Mouse (Mus musculus) left cerebral cortex, postnatal 10 days (tissue): ENCODE measurements around the gene Rmnd5b. TPM values are rescaled to one million over a fixed set of nuclear protein-coding genes. Genes with fewer than 3 reads are reported as not detected.
"Not testable (repeated sequence)": the region's sequence is repeated elsewhere in the genome, so short reads cannot be mapped to it uniquely, and the experiment has no call there.

Experiments used
- DNase-seq, 2 experiments: peaks; one replicate each; pipeline ENCODE4 v3.0.0; 2021 to 2022; ENCODE audit warnings: low spot score in 2 of 2, mixed read lengths in 1 of 2; ENCODE audit errors: extremely low spot score in 1 of 2
- intact Hi-C: fragments of 180-260 bp; cut with DNase I; formaldehyde crosslinking; loops from one replicate; pipeline ENCODE4 v1.15.1; 2025
- total RNA-seq, 2 experiments: library from RNA; stranded (reverse); gene quantifications; 2 replicates each; pipeline ENCODE4 v1.2.3; 2021

Rmnd5b gene
- total RNA-seq, 2 experiments from 2014 or later = 46.6 to 49.8 TPM

GRCm38 (mm10) chr11:51632130-51632753 lies 3.5 kb downstream of the Rmnd5b start:
- DNase-seq = no peak
- intact Hi-C loops = no loop called here

GRCm38 (mm10) chr11:51629651-51630314 lies 5.9 kb downstream of the Rmnd5b start:
- intact Hi-C loops = no loop called here
- no peak for DNase-seq

GRCm38 (mm10) chr11:51627907-51628306 lies 7.8 kb downstream of the Rmnd5b start:
- intact Hi-C loops = no loop called here
- no peak for DNase-seq

- DNase-seq = no peak
- intact Hi-C loops = no loop called here
Measured at GRCm38 (mm10) chr11:51627425-51627824, 8.3 kb downstream of the Rmnd5b start.

- intact Hi-C loops = no loop called here
- DNase-seq = peak in 1 of 2 experiments; percentile 11
Measured at GRCm38 (mm10) chr11:51625187-51625820, 10.4 kb downstream of the Rmnd5b start.

GRCm38 (mm10) chr11:51622971-51623491 lies 12.7 kb downstream of the Rmnd5b start:
- DNase-seq = peak; percentile 60 to 67
- intact Hi-C loops = no loop called here

- no peak for DNase-seq
- intact Hi-C loops = no loop called here
Measured at GRCm38 (mm10) chr11:51621776-51622175, 13.9 kb downstream of the Rmnd5b start.

- intact Hi-C loops = no loop called here
- DNase-seq = no peak
Measured at GRCm38 (mm10) chr11:51620084-51620483, 15.6 kb downstream of the Rmnd5b start.

GRCm38 (mm10) chr11:51619409-51620060 lies 16.2 kb downstream of the Rmnd5b start, which contains the start of gene Nhp2:
Nhp2 (plus strand) TSS chr11:51619735.
- intact Hi-C loops = loop anchor here (2.0 kb wide), 1 partner anchor 61 kb away; no protein-coding TSS in a partner anchor
- peak; percentile 94 to 97 for DNase-seq

- intact Hi-C loops = loop anchor here (2.0 kb wide), 1 partner anchor 62 kb away; no protein-coding TSS in a partner anchor
- no peak for DNase-seq
Measured at GRCm38 (mm10) chr11:51618894-51619408, 16.7 kb downstream of the Rmnd5b start.

- DNase-seq = peak; percentile 64 to 77
- intact Hi-C loops = loop anchor here (2.0 kb wide), 1 partner anchor 63 kb away; no protein-coding TSS in a partner anchor
Measured at GRCm38 (mm10) chr11:51617693-51618092, 18.0 kb downstream of the Rmnd5b start.

GRCm38 (mm10) chr11:51616113-51616512 lies 19.6 kb downstream of the Rmnd5b start:
- DNase-seq, intact Hi-C loops: not testable (repeated sequence)

- DNase-seq = peak in 1 of 2 experiments; percentile 82
- intact Hi-C loops = no loop called here
Measured at GRCm38 (mm10) chr11:51615601-51616000, 20.1 kb downstream of the Rmnd5b start.

- intact Hi-C loops = no loop called here
- DNase-seq = no peak
Measured at GRCm38 (mm10) chr11:51615129-51615528, 20.6 kb downstream of the Rmnd5b start.

- intact Hi-C loops = no loop called here
- no peak for DNase-seq
Measured at GRCm38 (mm10) chr11:51614256-51614655, 21.4 kb downstream of the Rmnd5b start.

GRCm38 (mm10) chr11:51609940-51610339 lies 25.8 kb downstream of the Rmnd5b start:
- intact Hi-C loops, DNase-seq: not testable (repeated sequence)

GRCm38 (mm10) chr11:51609266-51609909 lies 26.3 kb downstream of the Rmnd5b start:
- DNase-seq = no peak
- intact Hi-C loops = no loop called here

- intact Hi-C loops = no loop called here
Measured at GRCm38 (mm10) chr11:51607096-51607738, 28.5 kb downstream of the Rmnd5b start.

More at GRCm38 (mm10) chr11:51607096-51607738, 28.5 kb downstream of the Rmnd5b start:
- DNase-seq = no peak
